Comparison of ENCODE assay signal across 8 mouse cellular contexts in genomic region chr11:97987551-97988526, GRCm38 (mm10). TPM values are rescaled to one million over a fixed set of nuclear protein-coding genes. Genes with fewer than 3 reads are reported as not detected.
DNase-seq lines count a peak whose midpoint lies in the region; ATAC-seq and TF ChIP-seq lines count a peak whose summit lies in the region.

No protein-coding gene starts in this region.

- TF ChIP-seq POLR2A in cortical plate, adult 2 months (IDR thresholded peaks at IDR 0.05; ENCODE audit: extremely low read depth, insufficient read depth, low read length), result no peak

- DNase-seq in gastrocnemius, postnatal 10 days, result peak; percentile 92
- DNase-seq in induced T-regulatory cell, adult 2 months (ENCODE audit: low read depth), result peak; percentile 97
- DNase-seq in left cerebral cortex, adult 9 months (ENCODE audit: low spot score in 2 of 2), result peak; percentile 87 to 99
- DNase-seq in right cerebral cortex, postnatal 14 days, result peak; percentile 94
- DNase-seq in urinary bladder, postnatal 36 days (ENCODE audit: low spot score in 2 of 2), result peak; percentile 95 to 96

- peak overlapping the region; percentile 91 for H3K4me3 ChIP-seq in cortical plate, adult 2 months (ENCODE audit: insufficient read depth, low read length)

- ATAC-seq in activated CD4-positive, CD25-positive, alpha-beta regulatory T cell, adult 4 months, result peak; percentile 56
- peak; percentile 74 for ATAC-seq in megakaryocyte progenitor cell, adult 5-6 weeks (replicated peaks; ENCODE audit: poor library complexity)

- peaks cover 5% of the 10 kb centered on the region; the same call in 1 of the 2 replicates for H3K4me1 ChIP-seq in cortical plate, adult 2 months (ENCODE audit: control insufficient read depth, insufficient read depth, low read length)

- TF ChIP-seq CTCF in cortical plate, adult 2 months (IDR thresholded peaks at IDR 0.05; ENCODE audit: extremely low read depth, insufficient read depth, low read length), result peak; percentile 81

- peak overlapping the region; percentile 82; the same call in 1 of the 2 replicates for H3K27ac ChIP-seq in cortical plate, adult 2 months (ENCODE audit: insufficient read depth, low read length)

RNA-seq across cellular contexts. Expression of gene Plxdc1, which starts 1.6 kb away (rescaled TPM):
- polyA plus RNA-seq in activated CD4-positive, CD25-positive, alpha-beta regulatory T cell, adult 4 months (2017; shearing (Covaris generic)), result 1 to 10 TPM; 5.8 to 6.4 TPM
- polyA plus RNA-seq in cortical plate, adult 2 months (2012; rRNA removed), result 28.6 and 29.2 TPM in 2 replicates
- total RNA-seq in gastrocnemius, postnatal 10 days (2021), result 10 to 100 TPM in 1 of 2 experiments, 1 to 10 TPM in 1; 8.3 to 10.7 TPM
- total RNA-seq in megakaryocyte progenitor cell, adult 5-6 weeks (2015), result 2.3 and 3.0 TPM in 2 replicates
- 0.92 and 1.0 TPM in 2 replicates for total RNA-seq in megakaryocyte progenitor cell, adult 5-6 weeks (2017)

RNA-seq across cellular contexts. Expression of gene Arl5c, which starts 8.1 kb away (rescaled TPM):
- 10 to 100 TPM; 70.4 to 78.5 TPM for polyA plus RNA-seq in activated CD4-positive, CD25-positive, alpha-beta regulatory T cell, adult 4 months (2017; shearing (Covaris generic))
- 2.2 and 2.6 TPM in 2 replicates for polyA plus RNA-seq in cortical plate, adult 2 months (2012; rRNA removed)
- total RNA-seq in gastrocnemius, postnatal 10 days (2021), result 1 to 10 TPM in 1 of 2 experiments, under 1 TPM in 1; 0.82 to 1.8 TPM
- 3.9 and 6.1 TPM in 2 replicates for total RNA-seq in megakaryocyte progenitor cell, adult 5-6 weeks (2015)
- total RNA-seq in megakaryocyte progenitor cell, adult 5-6 weeks (2017), result 2.5 and 7.6 TPM in 2 replicates

RNA-seq across cellular contexts. Expression of gene Cacnb1, which starts 35.0 kb away (rescaled TPM):
- polyA plus RNA-seq in activated CD4-positive, CD25-positive, alpha-beta regulatory T cell, adult 4 months (2017; shearing (Covaris generic)), result 1 to 10 TPM; 1.4 to 2.9 TPM
- polyA plus RNA-seq in cortical plate, adult 2 months (2012; rRNA removed), result 114 and 117 TPM in 2 replicates
- total RNA-seq in gastrocnemius, postnatal 10 days (2021), result 100 to 1,000 TPM; 313 to 347 TPM
- total RNA-seq in megakaryocyte progenitor cell, adult 5-6 weeks (2015), result 0.17 and 1.2 TPM in 2 replicates
- total RNA-seq in megakaryocyte progenitor cell, adult 5-6 weeks (2017), result 0.41 and 0.92 TPM in 2 replicates

RNA-seq across cellular contexts. Expression of gene Rpl19, which starts 38.7 kb away (rescaled TPM):
- 1,000 to 10,000 TPM; 3,386 to 3,946 TPM for polyA plus RNA-seq in activated CD4-positive, CD25-positive, alpha-beta regulatory T cell, adult 4 months (2017; shearing (Covaris generic))
- polyA plus RNA-seq in cortical plate, adult 2 months (2012; rRNA removed), result 880 and 901 TPM in 2 replicates
- total RNA-seq in gastrocnemius, postnatal 10 days (2021), result 100 to 1,000 TPM; 848 to 925 TPM
- 3,659 and 3,794 TPM in 2 replicates for total RNA-seq in megakaryocyte progenitor cell, adult 5-6 weeks (2015)
- total RNA-seq in megakaryocyte progenitor cell, adult 5-6 weeks (2017), result 1,648 and 1,816 TPM in 2 replicates

Comparison
In these comparisons a context has a peak if more than half of its experiments do, and no peak if none do; other contexts are left out.
1. Peak in every context shown above with its lines: DNase-seq, ATAC-seq, H3K4me3 ChIP-seq and H3K27ac ChIP-seq.
2. RNA of gene Cacnb1, which starts 35.0 kb away (total RNA-seq): 313 to 347 TPM in gastrocnemius, postnatal 10 days; 0.17 to 1.2 TPM in megakaryocyte progenitor cell, adult 5-6 weeks; every median in the first group is over 100 times any median in the second.